Mouse (Mus musculus): ENCODE measurements around the gene Copz2.

Copz2 gene

GRCm38 (mm10) chr11:96910003-96910402 is 60.3 kb downstream of the Copz2 start:
- peak; percentile 74 for DNase-seq
